Mouse (Mus musculus) heart, embryonic 15.5 days (tissue): ENCODE measurements at regions not wholly inside any gene's neighbourhood (a gene's known extent, or its start where the extent isn't known, plus 50 kb on each side); places are given as distances from the start of the nearest gene placed in this dataset.

Experiments used
- ATAC-seq: fragments of 200-750 bp; cut with Nextera tagmentation; replicated peaks from 2 replicates; pipeline ENCODE4 v1.8.0; 2017; ENCODE audit warnings: low read depth, moderate TSS enrichment; ENCODE audit not compliant: insufficient number of reproducible peaks, insufficient read depth, low FRiP score
- H3K27ac ChIP-seq: fragments of 300-500 bp; sonication (generic); 2 replicates; pipeline ENCODE4 v1.5.1; 2015; ENCODE audit warnings: mild to moderate bottlenecking, inconsistent platforms
- H3K27me3 ChIP-seq: fragments of 300-500 bp; sonication (generic); 2 replicates; pipeline ENCODE4 v1.6.1; 2015; ENCODE audit warnings: inconsistent platforms
- H3K36me3 ChIP-seq: fragments of 300-500 bp; sonication (generic); 2 replicates; pipeline ENCODE4 v1.6.1; 2015; ENCODE audit warnings: mild to moderate bottlenecking, inconsistent platforms
- H3K4me1 ChIP-seq: fragments of 300-500 bp; sonication (generic); replicated peaks from 2 replicates; pipeline ENCODE4 v1.6.1; 2015; ENCODE audit warnings: inconsistent platforms
- H3K4me2 ChIP-seq: fragments of 300-500 bp; sonication (generic); 2 replicates; pipeline ENCODE4 v1.6.1; 2015; ENCODE audit warnings: inconsistent platforms, mild to moderate bottlenecking, moderate library complexity
- H3K4me3 ChIP-seq: fragments of 300-500 bp; sonication (generic); 2 replicates; pipeline ENCODE4 v1.5.1; 2015; ENCODE audit warnings: mild to moderate bottlenecking, inconsistent platforms
- H3K9ac ChIP-seq: fragments of 300-500 bp; sonication (generic); 2 replicates; pipeline ENCODE4 v1.6.1; 2015; ENCODE audit warnings: mild to moderate bottlenecking, inconsistent platforms
- H3K9me3 ChIP-seq: fragments of 300-500 bp; sonication (generic); replicated peaks from 2 replicates; pipeline ENCODE4 v1.6.1; 2016; ENCODE audit warnings: inconsistent platforms
- WGBS: fragments of 180-500 bp; shearing (Covaris S2); methylation state at CpG from one replicate; pipeline ENCODE4 v1.1.7; 2015; ENCODE audit warnings: mixed read lengths; 5-methylcytosine and 5-hydroxymethylcytosine counted together

GRCm38 (mm10) chrX:57869648-57870047 lies 152.9 kb upstream of the Zic3 start:
- WGBS, result 75% methylated on average over 5 of the region's 5 CpGs
- no peak overlapping the region for H3K4me2 ChIP-seq
- no peak overlapping the region for H3K9ac ChIP-seq
- no peaks in the 10 kb centered on the region for H3K36me3 ChIP-seq
- H3K27me3 ChIP-seq, result no peaks in the 10 kb centered on the region
- no peak for ATAC-seq
- no peaks in the 10 kb centered on the region for H3K9me3 ChIP-seq
- no peak overlapping the region for H3K4me3 ChIP-seq
- no peaks in the 10 kb centered on the region for H3K4me1 ChIP-seq
- H3K27ac ChIP-seq, result no peak overlapping the region

- peaks cover 45% of the 10 kb centered on the region for H3K27me3 ChIP-seq
- H3K4me1 ChIP-seq, result no peaks in the 10 kb centered on the region; the same call in 1 of the 2 replicates
- H3K9ac ChIP-seq, result no peak overlapping the region
- WGBS, result 21% methylated on average over 11 of the region's 11 CpGs
- no peaks in the 10 kb centered on the region for H3K9me3 ChIP-seq
- H3K4me2 ChIP-seq, result no peak overlapping the region
- no peak overlapping the region for H3K4me3 ChIP-seq
- H3K36me3 ChIP-seq, result no peaks in the 10 kb centered on the region
- no peak overlapping the region for H3K27ac ChIP-seq
- ATAC-seq, result no peak
Measured at GRCm38 (mm10) chrX:57916705-57917104, 105.8 kb upstream of the Zic3 start.

- no peaks in the 10 kb centered on the region; the same call in 1 of the 2 replicates for H3K4me1 ChIP-seq
- H3K36me3 ChIP-seq, result no peaks in the 10 kb centered on the region
- H3K9ac ChIP-seq, result no peak overlapping the region
- H3K4me2 ChIP-seq, result no peak overlapping the region
- 19% methylated on average over 21 of the region's 21 CpGs for WGBS
- H3K27me3 ChIP-seq, result peaks cover 53% of the 10 kb centered on the region
- H3K4me3 ChIP-seq, result no peak overlapping the region
- H3K27ac ChIP-seq, result no peak overlapping the region
- no peak for ATAC-seq
- H3K9me3 ChIP-seq, result no peaks in the 10 kb centered on the region
Measured at GRCm38 (mm10) chrX:57917441-57918145, 104.9 kb upstream of the Zic3 start.

- WGBS, result 18% methylated on average over 25 of the region's 25 CpGs
Measured at GRCm38 (mm10) chrX:57918181-57919115, 104.1 kb upstream of the Zic3 start.

GRCm38 (mm10) chrX:57919886-57920285 lies 102.6 kb upstream of the Zic3 start:
- peak overlapping the region; percentile 49 for H3K4me2 ChIP-seq
- peaks cover 61% of the 10 kb centered on the region for H3K27me3 ChIP-seq
- no peaks in the 10 kb centered on the region; the same call in 1 of the 2 replicates for H3K4me1 ChIP-seq
- H3K36me3 ChIP-seq, result no peaks in the 10 kb centered on the region
- no peak overlapping the region for H3K27ac ChIP-seq
- no peak for ATAC-seq
- no peaks in the 10 kb centered on the region for H3K9me3 ChIP-seq
- WGBS, result 19% methylated on average over 15 of the region's 17 CpGs
- H3K9ac ChIP-seq, result no peak overlapping the region
- H3K4me3 ChIP-seq, result peak overlapping the region; percentile 31

More at GRCm38 (mm10) chrX:57918181-57919115, 104.1 kb upstream of the Zic3 start:
- no peak overlapping the region for H3K4me3 ChIP-seq
- no peaks in the 10 kb centered on the region; the same call in 1 of the 2 replicates for H3K4me1 ChIP-seq
- ATAC-seq, result no peak
- no peak overlapping the region for H3K9ac ChIP-seq
- no peaks in the 10 kb centered on the region for H3K36me3 ChIP-seq
- H3K27ac ChIP-seq, result no peak overlapping the region
- H3K27me3 ChIP-seq, result peaks cover 60% of the 10 kb centered on the region
- no peaks in the 10 kb centered on the region for H3K9me3 ChIP-seq
- H3K4me2 ChIP-seq, result no peak overlapping the region

GRCm38 (mm10) chrX:57920376-57920775 lies 102.1 kb upstream of the Zic3 start:
- Histone ChIP-seq H3K9ac (no peak overlapping the region), H3K9me3 (no peaks in the 10 kb centered on the region), H3K27ac (no peak overlapping the region), H3K4me1 (no peaks in the 10 kb centered on the region; the same call in 1 of the 2 replicates), H3K27me3 (peaks cover 61% of the 10 kb centered on the region), H3K4me2 (peak overlapping the region; percentile 49), H3K4me3 (peak overlapping the region; percentile 31), H3K36me3 (no peaks in the 10 kb centered on the region)
- WGBS, result 20% methylated on average over 18 of the region's 18 CpGs
- ATAC-seq, result no peak

- 19% methylated on average over 16 of the region's 16 CpGs for WGBS
- ATAC-seq, result no peak
- H3K27me3 ChIP-seq, result peaks cover 57% of the 10 kb centered on the region
- H3K4me3 ChIP-seq, result peak overlapping the region; percentile 8; the same call in 1 of the 2 replicates
- no peaks in the 10 kb centered on the region for H3K9me3 ChIP-seq
- H3K4me1 ChIP-seq, result no peaks in the 10 kb centered on the region; the same call in 1 of the 2 replicates
- H3K9ac ChIP-seq, result no peak overlapping the region
- H3K36me3 ChIP-seq, result no peaks in the 10 kb centered on the region
- no peak overlapping the region for H3K27ac ChIP-seq
- H3K4me2 ChIP-seq, result no peak overlapping the region
Measured at GRCm38 (mm10) chrX:57921294-57921693, 101.2 kb upstream of the Zic3 start.

GRCm38 (mm10) chrX:57921821-57922449 lies 100.6 kb upstream of the Zic3 start:
- no peaks in the 10 kb centered on the region; the same call in 1 of the 2 replicates for H3K4me1 ChIP-seq
- WGBS, result 12% methylated on average over 25 of the region's 25 CpGs
- H3K4me2 ChIP-seq, result peak overlapping the region; percentile 18; the same call in 1 of the 2 replicates
- peaks cover 52% of the 10 kb centered on the region for H3K27me3 ChIP-seq
- H3K36me3 ChIP-seq, result no peaks in the 10 kb centered on the region
- no peak overlapping the region for H3K9ac ChIP-seq
- H3K27ac ChIP-seq, result no peak overlapping the region
- H3K9me3 ChIP-seq, result no peaks in the 10 kb centered on the region
- ATAC-seq, result no peak
- 0 out of 2 replicates have a peak overlapping the region, but pooled peaks have one; percentile 7 for H3K4me3 ChIP-seq

GRCm38 (mm10) chrX:57923836-57924235 lies 98.7 kb upstream of the Zic3 start:
- Histone ChIP-seq H3K36me3 (no peaks in the 10 kb centered on the region), H3K4me2 (no peak overlapping the region), H3K27me3 (peaks cover 40% of the 10 kb centered on the region), H3K9ac (no peak overlapping the region), H3K4me1 (no peaks in the 10 kb centered on the region; the same call in 1 of the 2 replicates), H3K4me3 (no peak overlapping the region), H3K27ac (no peak overlapping the region), H3K9me3 (no peaks in the 10 kb centered on the region)
- ATAC-seq, result no peak
- WGBS, result 28% methylated on average over 5 of the region's 5 CpGs

GRCm38 (mm10) chrX:57935621-57936020 lies 86.9 kb upstream of the Zic3 start:
- ATAC-seq, result no peak
- H3K9ac ChIP-seq, result no peak overlapping the region
- H3K4me2 ChIP-seq, result no peak overlapping the region
- no peaks in the 10 kb centered on the region for H3K4me1 ChIP-seq
- no peaks in the 10 kb centered on the region for H3K36me3 ChIP-seq
- no peaks in the 10 kb centered on the region for H3K9me3 ChIP-seq
- no peaks in the 10 kb centered on the region; the same call in 1 of the 2 replicates for H3K27me3 ChIP-seq
- 40% methylated on average over 3 of the region's 3 CpGs for WGBS
- H3K4me3 ChIP-seq, result no peak overlapping the region
- H3K27ac ChIP-seq, result no peak overlapping the region
